Mouse (Mus musculus) granulocyte monocyte progenitor cell, adult 5-6 weeks (primary cell): ENCODE measurements around the gene Map7. TPM values are rescaled to one million over a fixed set of nuclear protein-coding genes. Genes with fewer than 3 reads are reported as not detected.

ENCODE experiments used
- ATAC-seq: replicated peaks from 2 replicates; pipeline ENCODE4 v1.8.0; 2016; ENCODE audit warnings: mild to moderate bottlenecking, moderate TSS enrichment, inconsistent platforms; ENCODE audit not compliant: poor library complexity, severe bottlenecking
- total RNA-seq, 2 experiments: library from RNA; stranded (forward) in 1 of 2; stranded (reverse) in 1 of 2; fragments of 200-712, 200-1000 nt in 1 of 2; fragments of >200 nt in 1 of 2; fragmentation: Nextera tagmentation in 1 of 2; gene quantifications; 2 replicates each; pipeline ENCODE4 v1.2.3; 2014 to 2017

Map7 gene
- total RNA-seq, 2 experiments from 2014 or later: 22.4 to 22.6 TPM

DNA sequence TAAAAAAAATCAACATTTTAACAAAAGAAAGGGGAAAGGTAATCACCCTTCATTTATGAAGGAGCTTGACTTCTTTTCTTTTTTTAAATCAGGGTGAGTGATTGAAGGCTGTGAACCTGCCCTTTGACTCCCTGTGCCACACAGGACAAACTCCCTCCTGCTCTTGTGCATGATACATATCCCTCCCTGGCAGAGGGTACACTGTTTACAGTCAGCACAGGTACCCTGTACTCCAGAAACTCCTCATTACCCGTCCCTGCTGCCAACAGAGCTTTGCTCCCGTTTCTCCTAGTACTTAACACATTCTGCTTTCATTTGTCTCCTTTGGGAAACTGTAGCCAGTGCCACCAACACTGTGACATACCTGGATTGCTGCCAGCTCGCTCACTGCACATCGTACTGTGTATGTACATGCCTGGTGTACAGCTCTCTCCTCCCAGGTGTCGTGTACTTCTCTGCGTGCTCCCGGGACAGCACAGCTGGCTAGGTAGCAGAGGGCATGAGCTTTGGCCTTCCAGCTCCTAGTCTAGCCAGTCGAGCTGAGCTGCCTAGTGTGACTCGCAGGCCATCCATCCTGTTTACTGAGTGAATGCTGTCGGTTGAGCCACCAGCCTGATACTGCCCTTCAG lies 72.3 kb downstream of the Map7 start:
- ATAC-seq: 0 out of 2 replicates have a peak, but pooled peaks have one; percentile 6

DNA sequence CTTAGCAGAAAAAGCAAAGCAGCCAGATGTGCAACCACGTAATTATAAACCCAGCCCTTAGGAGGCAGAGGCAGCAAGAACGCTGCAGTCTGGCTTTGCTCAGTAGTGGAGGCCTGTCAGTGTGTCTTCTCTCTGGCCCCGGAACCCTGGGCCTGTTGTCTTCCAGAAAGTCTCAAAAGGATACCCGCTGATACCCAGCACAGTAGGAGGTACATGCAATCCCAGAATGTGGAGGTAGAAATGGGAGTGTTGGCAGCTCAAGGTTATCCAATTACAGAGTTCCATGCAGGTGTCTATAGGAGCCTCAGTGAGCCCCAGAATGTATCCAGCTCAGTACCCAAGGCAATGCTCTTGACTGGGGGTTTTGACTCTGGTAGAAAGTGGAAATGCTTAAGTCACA lies 73.7 kb downstream of the Map7 start:
- ATAC-seq: no peak

DNA sequence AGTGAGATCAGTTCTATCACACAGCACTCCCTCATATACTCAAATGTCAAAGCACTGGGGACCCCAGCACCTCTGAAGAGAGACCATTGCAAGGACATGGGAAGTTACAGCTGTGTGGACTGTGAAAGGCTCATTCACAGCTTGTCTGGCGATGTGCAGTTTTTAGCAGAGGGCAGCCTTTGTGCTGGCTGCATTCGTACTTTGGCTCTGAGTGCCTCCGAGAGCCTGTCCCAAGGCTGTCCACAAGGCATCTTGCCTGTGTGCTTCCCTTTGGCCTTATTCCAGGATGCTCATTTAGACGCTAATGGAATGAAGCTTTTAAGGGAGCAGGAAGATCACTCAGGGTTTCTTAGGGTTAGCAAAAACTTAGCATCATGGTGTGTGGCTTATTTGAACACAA lies 78.5 kb downstream of the Map7 start:
- ATAC-seq: no peak

DNA sequence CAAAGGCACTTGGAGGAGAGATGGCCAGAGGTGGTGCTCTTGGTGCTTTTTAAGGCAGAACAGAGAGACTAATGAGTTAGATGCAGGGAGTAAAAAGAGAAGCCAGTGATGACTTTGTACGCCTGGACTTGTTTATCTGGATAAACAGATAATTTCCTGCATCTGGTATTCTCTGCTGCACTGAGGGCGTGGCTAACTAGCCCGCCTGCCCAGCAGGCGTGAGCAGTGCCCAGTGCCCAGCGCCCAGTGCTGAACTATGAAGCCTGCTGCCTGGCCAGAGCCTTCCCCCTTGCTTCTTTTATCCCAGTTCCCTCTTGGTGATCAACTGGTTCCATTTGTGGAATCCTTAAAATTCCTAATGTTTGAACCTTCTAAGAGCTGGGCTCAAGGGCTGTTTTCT lies 81.8 kb downstream of the Map7 start:
- no peak for ATAC-seq

DNA sequence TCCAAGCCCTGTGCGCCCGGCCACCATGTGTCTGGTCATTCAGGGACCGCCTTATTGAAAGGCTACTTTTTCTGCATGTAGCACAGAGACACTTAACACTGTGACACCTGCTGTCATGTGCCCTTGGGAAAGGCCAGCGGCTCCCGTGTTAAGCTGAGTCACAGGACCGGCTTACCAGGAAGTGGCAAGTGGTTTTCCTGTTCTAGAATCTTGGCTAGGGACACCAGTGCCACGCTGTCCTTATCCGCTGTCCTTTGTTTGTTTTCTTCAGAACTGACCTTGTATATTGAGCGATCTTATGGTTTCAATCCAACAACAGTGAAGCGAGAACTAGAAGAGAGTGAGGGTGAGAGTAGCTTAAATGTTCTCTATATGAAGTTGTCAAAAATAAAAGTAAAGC lies 85.2 kb downstream of the Map7 start:
- ATAC-seq: peak; percentile 43

DNA sequence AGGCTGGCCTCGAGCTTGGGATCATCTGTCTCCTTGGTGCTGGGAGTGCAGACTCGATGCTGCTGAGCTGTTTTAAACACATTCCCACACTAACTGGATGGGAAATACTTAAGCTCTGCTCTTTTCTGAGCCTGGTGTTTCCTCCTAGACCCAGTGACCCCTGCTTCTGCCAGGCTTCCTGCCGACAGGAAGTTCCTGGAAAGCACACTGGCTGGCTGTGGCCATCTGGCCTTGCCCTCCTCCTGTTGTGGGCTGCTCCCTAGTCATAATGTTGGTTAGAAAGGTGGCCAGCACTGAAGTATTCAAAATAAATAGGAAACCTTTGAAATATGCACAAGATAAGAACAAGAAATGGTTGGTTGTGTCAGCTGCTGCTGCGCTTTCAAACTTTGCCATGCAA lies 86.2 kb downstream of the Map7 start:
- 0 out of 2 replicates have a peak, but pooled peaks have one; percentile 24 for ATAC-seq

DNA sequence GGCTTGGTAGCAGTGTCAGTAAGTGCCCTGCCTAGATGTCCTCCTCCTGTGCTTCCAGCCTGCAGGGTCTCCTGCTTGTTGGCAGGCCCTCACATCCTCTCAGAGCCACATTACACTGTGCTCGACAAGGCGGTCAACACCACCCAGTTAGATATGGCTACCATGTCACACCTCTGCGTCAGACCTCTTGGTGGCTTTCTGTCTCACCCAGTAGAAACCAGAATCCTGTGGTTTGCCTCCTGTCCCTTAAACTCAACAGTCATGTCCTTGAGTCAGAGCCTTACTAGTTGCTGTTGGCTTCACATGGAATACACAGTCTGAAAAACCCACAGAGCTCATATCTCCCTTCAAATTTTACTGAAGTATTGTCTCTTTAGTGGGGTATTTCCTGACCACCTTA lies 87.4 kb downstream of the Map7 start:
- ATAC-seq: no peak

DNA sequence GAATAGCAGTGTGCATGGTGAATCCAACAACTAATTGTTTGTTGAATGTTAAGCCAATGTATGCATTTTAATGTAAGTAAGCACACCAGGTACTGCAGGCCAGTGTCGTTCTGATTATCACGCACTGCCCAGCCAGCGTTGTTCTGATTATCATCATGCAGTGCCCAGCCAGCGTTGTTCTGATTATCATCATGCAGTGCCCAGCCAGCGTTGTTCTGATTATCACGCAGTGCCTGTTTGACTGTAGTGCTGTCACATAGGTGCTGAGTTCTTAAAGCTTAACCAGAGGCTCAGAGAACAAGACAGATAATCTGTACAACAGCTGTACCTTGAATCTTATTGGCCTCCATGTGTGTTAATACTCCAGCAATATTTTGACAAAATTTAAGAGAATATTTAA lies 88.0 kb downstream of the Map7 start:
- ATAC-seq: no peak

DNA sequence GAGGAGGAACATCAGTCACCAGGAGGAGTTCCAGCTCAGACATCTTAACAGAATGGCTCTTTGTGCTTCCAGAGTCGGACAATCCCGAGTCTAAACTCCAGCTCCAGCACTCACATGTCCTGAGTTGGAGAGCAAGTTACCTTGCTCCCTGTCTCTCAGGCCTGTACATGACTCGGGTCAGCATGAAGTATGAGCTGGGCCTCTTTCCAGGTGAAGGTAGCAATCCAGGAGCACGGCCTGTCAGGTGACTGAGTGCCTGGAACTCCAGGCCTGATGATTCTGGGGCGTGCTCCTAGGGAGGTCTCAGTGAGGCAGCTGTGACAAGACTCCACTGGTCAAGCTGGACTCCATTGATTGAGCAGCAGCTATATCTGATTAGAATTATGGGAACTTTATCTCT lies 90.0 kb downstream of the Map7 start:
- ATAC-seq: no peak

DNA sequence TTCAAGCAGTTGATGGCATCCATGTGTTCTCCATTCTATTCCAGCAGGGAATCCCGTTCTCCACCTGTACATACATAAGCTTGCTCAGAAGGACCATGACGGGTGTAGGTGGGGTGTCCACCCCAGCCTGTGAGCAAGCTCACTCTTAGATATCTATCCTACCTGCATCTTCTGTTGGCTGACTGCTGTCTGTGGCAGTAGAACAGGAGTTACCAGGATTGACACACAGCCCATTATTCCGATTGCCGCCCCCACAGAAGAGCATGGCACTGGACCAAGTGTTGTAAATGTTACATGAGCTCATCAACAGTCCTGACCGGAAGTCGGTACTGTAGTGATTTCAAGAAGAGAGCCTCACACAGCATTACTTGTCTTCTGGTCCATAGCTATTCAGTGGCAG lies 92.6 kb downstream of the Map7 start:
- no peak for ATAC-seq

DNA sequence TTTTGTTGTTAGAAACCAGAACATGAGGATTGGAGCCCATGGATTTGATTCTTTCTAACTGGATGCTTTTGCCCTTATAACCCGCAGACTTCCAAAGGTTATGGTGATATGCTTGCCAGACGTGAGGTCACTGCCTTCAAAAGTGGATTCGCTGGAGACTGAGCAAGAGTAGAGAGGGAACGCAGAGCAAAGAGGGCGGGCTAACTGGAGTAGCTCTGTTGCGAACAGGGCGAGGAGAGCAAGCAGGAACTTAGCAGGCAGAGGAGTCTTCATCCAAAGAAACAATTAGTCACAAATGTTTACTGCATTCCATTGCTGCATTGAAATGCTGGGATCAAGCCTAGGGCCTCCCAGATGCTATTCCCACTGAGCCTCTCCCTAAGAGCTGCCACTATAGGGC lies 95.0 kb downstream of the Map7 start:
- no peak for ATAC-seq

DNA sequence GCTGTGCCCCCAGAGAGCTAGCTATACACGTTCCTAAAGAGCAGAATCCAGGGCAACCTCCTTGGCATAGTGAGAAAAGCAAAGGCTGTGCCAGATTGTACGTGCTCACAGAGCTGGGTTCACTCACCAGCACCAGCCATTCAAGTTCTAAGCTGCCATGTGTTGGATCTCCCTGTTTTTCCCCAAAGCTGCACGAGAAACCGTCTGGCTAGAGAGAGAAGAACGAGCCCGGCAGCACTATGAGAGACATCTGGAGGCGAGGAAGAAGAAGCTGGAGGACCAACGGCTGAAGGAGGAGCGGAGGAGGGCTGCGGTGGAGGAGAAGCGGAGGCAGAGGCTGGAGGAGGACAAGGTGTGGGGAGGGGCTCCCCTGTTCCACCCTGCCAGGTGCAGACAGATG lies 96.8 kb downstream of the Map7 start:
- ATAC-seq: no peak

DNA sequence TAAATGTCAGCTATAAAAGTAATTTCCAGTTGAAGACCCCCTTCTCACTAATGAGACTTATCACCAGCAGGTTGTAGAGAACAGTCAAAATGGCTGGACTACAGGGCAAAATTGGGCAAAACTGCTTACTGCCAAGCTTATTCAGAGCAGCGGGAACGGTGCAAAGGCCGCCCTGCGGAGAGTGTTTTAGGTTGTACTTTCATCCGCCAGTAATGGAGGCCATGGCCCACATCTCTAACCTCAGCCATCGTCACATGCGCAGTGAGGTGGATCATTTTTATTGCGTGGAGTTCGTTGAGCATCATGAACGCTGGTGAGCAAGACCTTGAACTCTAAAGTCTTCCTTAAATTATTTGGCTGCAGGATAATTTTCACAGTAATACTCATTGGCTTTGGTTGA lies 100.8 kb downstream of the Map7 start:
- ATAC-seq: no peak

DNA sequence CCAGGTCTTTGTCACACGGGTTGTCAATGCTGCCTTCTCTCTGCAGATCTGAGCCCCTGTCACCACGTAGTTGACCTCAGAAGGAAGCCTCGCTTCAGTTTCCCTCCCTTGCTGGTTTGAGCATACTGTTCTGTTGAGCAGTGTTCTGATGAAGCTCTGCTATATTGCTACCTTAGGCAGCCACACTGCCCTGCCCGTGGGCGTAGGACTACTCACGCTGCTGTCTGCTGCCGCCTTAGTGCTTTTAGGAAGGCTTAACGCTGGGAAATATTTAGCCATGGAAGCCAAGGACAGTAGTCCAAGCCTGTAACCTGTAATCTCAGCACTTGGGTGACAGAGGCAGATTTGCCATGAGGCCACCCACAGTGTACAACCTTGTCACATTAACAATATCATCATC lies 107.3 kb downstream of the Map7 start:
- no peak for ATAC-seq

DNA sequence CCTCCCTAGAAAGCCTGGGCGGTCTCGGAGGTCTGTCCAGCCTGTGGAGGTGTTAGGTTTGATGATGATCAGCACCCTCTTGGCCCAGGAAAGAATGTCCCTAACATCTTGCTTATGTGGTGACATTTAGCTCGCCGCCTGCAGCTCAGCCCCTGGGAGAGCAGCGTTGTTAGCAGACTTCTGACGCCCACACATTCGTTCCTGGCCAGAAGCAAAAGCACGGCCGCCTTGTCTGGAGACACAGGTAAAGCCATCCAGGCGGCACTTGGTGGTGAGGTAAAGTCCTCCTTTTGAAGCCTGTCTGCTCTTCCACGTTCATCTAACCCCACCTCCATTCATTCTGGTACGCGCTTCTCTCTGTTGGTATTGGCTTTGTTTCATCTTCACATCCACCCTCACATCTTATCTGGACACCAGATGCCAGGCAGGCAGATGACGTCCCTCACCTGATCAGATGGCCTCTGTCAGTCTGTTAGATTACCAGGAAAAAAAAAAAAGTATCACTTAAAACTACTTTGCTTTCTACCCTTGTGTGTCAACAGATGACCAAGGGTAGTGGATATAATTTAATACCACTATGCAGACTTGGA lies 108.9 kb downstream of the Map7 start:
- no peak for ATAC-seq

DNA sequence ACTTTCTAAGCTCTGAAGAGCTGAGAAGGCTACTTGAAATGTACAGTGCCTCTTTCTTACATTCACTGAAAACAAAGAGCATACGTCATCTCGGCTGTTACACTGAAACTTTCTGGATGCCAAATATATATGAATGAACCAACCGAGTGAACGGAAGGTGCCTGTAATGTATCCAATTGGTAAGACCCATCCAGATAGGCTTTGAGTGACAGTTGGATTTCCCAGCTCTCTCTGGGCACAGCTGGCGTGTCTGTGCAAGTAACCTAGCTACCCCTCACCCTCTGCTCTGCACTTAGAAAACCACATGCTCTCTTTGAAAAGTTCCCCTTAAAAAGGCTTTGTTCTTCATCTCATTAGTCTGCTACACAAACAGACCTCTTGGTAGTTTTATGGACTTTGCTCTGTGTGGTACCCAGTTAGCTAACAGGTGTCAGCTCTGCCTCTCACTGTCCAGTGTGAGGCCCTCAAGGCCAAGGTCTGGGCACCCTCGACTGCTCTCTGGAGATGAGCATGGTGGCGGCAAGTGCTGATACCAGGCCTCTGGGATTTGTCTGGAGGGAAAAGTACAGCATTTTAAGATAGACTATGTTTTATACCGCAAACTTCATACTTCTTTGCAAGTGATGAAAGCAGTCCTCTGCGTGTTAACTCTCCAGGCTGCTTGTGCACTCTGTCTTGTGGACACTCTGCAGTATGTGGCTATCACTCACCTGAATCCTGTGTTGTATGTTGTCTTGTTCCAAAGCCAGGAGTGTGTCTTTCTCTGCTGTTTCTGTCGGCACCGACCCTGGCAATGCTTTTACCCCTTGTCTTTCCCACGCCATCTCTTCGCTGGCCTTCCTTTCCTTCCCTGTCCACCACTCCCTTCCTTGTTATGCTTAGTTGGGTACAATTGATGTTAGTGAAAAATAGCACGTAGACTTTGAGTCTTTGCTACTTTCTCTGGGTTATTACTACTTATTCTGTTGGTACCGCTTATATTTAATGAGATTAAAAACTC lies 109.8 kb downstream of the Map7 start:
- no peak for ATAC-seq

DNA sequence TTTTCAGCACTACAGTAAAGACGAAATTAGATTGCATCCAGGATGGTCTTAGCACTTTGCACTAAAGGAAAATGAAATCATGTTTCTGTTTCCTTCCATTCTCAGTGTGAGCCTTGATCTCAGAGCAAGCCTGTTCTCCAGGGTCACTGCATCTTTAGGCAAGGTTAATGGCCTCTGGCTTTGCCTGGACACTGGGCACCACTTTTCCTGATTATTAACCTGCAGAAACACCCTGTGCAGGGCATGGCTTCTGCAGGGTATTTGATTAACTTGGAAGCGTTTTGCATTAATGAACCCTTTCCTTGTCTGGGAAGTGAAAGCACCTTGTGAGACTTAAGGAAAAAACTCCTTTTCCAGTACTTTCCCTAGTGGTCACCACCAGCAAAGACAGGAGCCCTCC lies 111.2 kb downstream of the Map7 start:
- no peak for ATAC-seq

DNA sequence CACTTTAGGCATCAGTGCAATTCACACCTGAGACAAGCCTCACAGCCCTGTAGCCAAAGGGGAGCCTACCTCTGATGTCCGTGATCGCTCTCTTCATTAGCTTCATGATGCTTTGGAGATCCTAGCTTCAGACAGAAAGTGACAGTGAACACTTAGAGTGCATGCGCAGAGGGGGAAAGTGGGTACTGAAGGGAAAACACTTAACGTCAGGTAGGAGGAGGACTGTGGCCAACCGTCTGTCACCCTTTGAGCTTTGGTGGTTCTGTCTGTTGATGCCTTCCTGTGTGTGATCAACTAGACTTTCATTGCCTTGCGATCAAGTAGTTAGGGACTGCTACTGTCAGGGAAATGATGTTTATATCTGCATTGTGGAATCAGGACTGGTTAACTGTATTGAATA lies 114.6 kb downstream of the Map7 start:
- ATAC-seq: no peak

DNA sequence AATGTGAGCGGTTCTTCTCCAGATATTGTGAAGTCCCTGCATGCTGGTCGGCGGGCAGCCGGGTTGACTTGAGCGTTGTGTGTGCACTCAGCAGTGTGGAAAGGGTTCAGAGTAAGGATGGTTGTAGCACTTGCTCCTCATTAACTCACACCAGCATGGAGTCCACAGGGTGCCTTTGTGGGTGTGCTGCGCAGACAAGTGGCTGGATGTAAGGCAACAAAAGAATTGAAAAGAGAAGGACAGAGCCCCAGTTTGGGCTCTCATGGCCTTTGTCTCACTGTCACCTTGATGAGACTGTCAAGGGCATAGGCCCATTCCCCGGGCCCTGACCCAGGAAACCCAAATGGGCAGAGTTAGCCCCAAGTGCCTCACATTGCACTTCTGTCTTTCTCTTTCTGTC lies 116.2 kb downstream of the Map7 start:
- no peak for ATAC-seq

DNA sequence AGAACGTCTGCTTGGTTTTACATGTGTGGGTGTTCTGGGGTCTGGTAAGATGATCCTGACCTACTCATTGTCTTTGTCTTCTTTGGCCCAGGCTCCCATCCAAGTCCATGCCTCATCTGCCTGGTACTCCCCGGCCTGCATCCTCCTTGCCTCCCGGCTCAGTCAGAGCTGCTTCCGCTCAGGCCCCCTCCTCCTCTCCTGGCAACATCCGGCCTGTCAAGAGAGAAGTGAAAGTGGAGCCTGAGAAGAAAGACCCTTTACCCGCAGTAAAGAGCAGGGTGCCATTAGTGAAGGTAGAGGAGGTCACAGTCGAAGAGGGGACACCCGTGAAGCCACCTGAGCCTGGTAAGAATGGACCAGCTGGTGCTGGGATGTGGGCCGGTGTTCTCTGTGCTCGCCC lies 118.8 kb downstream of the Map7 start:
- peak; percentile 89 for ATAC-seq

DNA sequence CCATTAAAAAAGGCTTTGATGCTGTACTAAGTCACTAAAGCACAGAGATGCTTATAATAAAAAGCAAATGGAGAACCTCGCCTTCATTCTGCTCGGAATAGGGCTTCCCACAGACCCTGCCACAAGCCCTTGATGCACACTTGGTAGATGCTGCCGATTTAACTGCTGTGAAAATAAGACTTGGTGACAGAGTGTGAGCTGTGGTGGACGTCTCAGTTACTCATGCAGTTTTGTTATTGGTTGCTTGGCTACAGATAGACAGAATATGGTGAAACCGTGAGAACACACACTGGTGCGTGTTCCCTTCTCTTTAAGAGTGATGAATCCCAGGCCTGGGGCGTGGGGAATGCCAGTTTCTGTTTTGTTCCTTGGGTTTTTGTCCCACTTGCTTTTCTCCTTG lies 120.7 kb downstream of the Map7 start:
- no peak for ATAC-seq
